Mouse (Mus musculus): ENCODE measurements around the gene Slc5a5. TPM values are rescaled to one million over a fixed set of nuclear protein-coding genes. Genes with fewer than 3 reads are reported as not detected.
A peak's percentile ranks its signal among the peaks of the same experiment; 100 is the strongest.

Gene Slc5a5
- total RNA-seq, 2 experiments from 2014 or later, result not detected

- no peak for DNase-seq
Measured at GRCm38 (mm10) chr8:70853863-70854262, 38.7 kb downstream of the Slc5a5 start.

- no peak for DNase-seq
Measured at GRCm38 (mm10) chr8:70852595-70853231, 39.8 kb downstream of the Slc5a5 start.

DNA sequence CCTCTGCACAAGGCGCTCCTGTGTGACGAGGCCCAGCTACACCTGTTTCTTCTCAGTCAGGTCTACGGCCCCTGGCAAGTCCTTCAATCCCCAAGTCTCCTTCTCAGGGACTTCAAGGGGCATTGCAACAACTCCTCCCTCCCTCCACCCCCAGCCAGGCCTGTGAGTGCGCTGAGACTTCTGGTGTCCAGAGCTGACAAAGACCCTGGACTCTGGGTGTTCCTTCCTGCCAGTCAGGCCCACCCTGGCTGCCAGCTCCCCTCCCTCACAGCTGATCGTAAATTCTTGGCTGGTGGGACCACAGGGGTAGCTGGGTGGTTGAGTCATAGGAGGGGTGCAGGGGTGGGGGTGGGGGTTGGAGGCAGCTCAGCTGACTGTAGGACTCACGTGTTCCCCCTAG, 40.7 kb downstream of the Slc5a5 start:
- DNase-seq, result no peak

DNA sequence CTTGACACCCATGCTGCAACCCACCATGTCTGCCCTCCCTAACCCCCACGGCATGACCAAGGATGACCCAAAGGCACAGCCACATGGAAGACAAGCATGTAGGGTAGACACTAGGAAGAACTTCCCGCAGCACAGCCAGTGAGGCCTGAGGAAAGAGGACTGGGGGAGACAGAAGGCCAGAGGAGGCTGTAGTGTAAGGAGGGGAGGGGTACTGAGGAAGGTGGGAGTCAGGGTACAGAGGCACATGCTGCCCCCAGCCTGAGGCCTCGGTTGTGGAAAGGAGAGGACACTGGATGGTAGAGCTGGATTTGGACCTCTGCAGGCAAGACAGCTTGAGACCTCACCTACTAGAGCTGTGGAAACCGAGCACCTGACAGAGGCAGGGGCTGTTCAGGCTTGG, 41.6 kb downstream of the Slc5a5 start:
- no peak for DNase-seq

GRCm38 (mm10) chr8:70850132-70850845, 42.3 kb downstream of the Slc5a5 start:
- no peak for DNase-seq

- DNase-seq, result peak; percentile 75 to 86
Measured at GRCm38 (mm10) chr8:70849333-70849990, 43.1 kb downstream of the Slc5a5 start.

GRCm38 (mm10) chr8:70846371-70847154, 46.0 kb downstream of the Slc5a5 start:
- no peak for DNase-seq

DNA sequence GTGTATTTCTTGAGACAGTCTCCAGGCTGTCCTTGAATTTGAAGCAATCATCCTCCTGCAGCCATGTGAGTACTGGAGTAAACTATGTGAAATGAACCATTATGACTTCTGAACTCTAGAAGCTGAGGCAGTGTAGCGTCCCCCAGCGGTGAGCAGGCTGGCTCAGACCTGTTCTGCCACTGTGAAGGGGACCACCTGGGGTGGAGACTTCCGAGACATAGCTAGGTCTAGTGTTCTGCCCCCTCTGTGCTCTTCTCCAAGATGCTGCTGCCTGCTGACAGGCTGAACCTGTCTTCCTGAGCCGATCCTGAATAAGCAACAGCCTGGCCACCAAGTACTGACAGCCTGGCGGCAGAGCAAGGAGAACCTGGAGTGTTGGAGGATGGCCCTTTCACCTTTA, 47.4 kb downstream of the Slc5a5 start:
- DNase-seq, result no peak

- peak; percentile 85 to 95 for DNase-seq
Measured at GRCm38 (mm10) chr8:70844523-70844922, 48.0 kb downstream of the Slc5a5 start.

DNA sequence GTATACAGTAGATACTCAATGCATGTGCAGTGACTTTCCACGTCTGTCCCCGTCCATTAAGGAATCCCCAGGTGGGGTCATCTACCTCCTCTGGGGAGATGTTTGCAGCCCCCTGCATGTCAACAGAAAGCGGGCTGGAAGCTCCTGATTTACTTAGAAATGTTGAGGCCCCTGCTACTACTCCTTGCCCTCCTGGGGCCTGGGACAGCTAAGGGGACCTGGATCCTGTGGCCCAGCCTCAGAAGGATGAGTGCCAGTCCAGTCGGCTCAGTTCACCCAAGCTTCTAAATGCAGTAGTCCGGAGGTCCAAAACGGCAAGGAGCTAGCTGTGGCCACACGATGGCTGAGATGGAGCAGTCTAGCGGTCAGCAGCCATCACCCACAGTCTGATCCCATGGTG, 48.6 kb downstream of the Slc5a5 start:
- DNase-seq, result no peak

DNA sequence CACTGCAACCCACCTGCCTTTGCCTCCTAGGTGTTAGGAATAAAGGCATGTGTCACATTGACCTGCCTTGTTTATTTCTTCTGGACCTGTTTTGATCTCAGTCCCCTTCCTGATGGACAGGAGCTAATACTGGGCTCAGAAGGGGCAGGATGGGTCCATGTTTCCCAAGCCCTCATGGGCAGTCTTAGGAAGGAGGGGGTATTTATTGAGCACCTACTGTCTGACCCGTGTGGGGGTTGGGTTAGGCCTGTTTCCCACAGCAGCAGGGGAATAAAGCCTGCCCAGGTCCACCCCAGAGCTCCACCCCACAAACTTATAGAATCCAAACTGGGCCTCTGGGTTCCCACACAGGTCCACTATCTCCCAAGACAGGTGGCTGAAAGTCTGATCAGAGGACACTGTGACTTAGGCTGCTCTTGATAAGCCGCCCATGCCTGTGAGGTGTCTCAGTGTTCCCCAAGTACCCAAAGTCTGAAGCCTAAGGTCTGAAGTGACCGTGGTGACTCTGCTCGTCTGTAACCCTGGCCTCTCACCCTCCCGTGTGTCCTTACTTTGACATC, 49.3 kb downstream of the Slc5a5 start:
- DNase-seq, result no peak

DNA sequence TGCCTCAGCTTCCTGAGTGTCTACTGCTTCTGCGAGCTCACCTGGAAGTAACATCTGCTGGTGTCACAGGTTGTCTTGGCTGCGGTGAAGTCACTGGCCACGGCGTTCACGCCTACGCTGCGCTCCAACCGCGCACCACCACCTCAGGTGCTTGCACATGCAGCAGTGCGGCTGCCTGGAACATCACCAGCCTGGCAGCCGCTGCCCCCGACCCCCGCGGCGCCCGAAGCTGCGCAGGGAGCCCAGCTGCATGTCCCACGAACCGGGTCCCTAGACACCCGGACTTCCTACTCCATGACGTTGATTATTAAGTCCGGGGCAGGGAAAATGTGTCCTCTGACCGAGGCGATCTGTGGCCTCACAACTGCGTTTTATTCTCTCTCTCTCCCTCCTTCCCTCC, 50.1 kb downstream of the Slc5a5 start:
- DNase-seq, result no peak

GRCm38 (mm10) chr8:70841147-70842072, 51.1 kb downstream of the Slc5a5 start:
- peak; percentile 88 to 98 for DNase-seq

GRCm38 (mm10) chr8:70840590-70840989, 52.0 kb downstream of the Slc5a5 start:
- DNase-seq, result no peak

- peak; percentile 98 to 100 for DNase-seq
Measured at GRCm38 (mm10) chr8:70839408-70840351, 52.9 kb downstream of the Slc5a5 start, which contains the start of gene Arrdc2. Gene Arrdc2 (minus strand): TSS chr8:70839720.

DNA sequence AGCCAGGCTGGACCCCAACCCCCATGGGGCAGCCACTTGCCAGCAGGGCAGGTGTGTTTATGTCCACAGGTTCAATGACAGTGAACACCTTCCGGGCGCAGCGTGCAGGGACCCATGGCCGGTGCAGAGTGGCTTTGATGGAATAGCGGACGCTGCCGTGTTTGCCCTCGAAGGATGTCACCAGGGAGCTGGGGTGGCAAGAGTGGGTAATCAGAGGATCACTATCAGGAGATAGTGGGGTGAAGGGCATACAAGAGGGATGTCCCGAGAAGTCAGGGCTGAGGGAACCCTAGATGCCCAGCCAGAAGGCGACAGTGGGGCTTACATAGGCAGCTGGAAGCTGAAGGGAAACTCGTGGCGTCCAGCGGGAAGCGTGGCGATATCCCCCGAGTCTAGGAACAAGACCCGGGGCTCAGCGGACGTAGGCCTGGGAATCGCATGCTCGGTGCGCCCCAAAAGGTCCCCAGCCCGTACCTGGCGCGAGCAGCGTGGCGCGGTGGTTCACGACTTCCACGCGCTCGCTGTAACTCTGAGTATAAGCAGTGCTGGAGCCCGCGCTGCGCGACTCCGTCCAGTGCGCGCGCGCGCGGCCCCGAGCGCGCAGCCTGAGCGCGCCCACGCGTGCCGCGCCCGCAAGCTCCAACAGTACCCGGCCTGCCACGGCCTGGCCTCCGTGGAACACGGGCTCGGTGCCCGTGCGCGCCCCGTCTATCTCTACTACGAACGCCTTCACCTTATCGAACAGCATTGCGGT, 53.7 kb downstream of the Slc5a5 start:
- peak; percentile 47 to 62 for DNase-seq

DNA sequence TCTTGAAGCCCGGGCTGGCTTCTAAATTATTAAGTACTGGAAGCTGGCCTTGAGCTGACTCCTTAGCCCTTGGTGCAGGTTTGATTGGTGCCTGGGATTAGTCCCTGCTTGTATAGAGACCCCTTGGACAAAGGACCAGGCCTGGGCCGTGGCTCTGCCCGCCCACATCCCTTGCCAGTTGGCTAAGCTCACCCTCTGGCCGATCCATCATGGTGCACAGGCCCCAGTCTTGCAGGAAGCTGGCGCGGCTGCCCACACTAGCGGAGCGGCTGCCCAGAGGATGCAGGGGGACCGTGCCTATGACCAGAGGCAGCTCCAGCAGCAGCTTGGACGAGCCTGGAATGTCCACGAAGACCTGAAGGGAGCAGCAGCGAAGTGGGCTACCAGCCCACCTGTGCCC, 55.9 kb downstream of the Slc5a5 start:
- DNase-seq, result no peak

DNA sequence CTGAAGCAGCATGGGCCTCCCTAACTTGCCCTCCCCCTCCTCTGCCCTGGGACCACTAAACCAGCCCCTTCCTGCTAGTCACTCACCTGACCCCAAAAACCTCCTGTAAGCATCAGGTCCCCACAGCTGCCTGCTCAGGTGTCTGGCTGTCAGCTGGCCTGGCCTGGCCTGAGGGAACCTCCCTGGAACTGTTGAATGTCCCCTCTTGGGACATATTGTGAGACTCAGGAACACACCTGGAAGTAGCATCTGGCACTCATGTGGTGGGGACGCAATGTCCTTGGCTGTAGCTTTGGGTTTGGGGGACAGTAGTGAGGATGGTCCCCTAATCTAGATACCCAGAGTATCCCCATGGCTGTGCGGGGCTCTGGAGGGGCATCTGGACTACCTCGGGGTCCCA, 58.5 kb downstream of the Slc5a5 start:
- DNase-seq, result peak; percentile 33 to 48

GRCm38 (mm10) chr8:70833520-70833919, 59.0 kb downstream of the Slc5a5 start:
- peak; percentile 89 to 91 for DNase-seq
